Mouse (Mus musculus): Measurements from ENCODE around the gene Wwc2.
A peak's percentile ranks its signal among the peaks of the same experiment; 100 is the strongest.

Gene Wwc2

DNA sequence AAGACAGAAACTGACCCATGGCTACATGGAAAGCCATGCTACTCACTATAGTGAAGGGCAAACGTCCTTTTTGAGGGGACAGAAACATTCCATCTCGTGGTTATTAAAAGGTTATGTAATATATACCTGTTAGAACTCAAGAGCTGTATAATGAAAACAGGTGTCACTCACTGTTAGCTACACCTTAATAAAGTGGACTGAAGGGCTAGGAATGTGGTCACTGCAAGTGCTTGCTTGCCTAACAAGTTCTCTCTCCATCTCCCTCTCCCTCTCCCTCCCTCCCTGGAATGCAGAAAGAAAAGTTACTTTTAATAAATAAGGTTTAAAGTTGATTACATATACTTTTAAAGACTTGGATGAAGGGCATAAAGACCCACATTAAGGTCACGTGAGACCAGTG is 88.0 kb downstream of the Wwc2 start:
- DNase-seq (ENCODE audit: low spot score) = no peak

DNA sequence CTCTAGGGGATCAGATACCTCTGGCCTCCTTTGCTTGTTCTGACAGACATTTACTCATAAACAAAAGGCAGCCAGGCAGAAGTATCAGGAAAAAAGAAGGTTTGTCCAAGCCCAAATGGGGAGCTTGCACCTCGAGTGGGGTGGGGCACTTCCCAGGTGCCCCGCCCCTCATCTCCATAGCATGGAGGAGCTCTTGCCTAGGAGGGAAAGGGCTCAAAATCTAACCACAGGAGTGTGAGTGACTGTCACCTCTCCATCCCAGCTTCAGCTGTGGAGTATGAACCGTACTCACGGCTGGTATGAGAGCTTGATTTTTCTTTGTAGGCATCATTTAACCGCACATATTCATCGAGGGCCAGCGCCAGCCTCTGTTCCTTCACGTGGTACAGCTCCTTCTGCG is 90.4 kb downstream of the Wwc2 start:
- DNase-seq (ENCODE audit: low spot score) = no peak

- DNase-seq (ENCODE audit: low spot score) = no peak
These were observed 90.8 kb downstream of the Wwc2 start for GRCm38 (mm10) chr8:47899891-47900290.

- no peak for DNase-seq (ENCODE audit: low spot score)
These were observed 98.3 kb downstream of the Wwc2 start for GRCm38 (mm10) chr8:47892419-47892818.

- DNase-seq (ENCODE audit: low spot score) = no peak
These were observed 99.1 kb downstream of the Wwc2 start for GRCm38 (mm10) chr8:47891641-47892040.

DNA sequence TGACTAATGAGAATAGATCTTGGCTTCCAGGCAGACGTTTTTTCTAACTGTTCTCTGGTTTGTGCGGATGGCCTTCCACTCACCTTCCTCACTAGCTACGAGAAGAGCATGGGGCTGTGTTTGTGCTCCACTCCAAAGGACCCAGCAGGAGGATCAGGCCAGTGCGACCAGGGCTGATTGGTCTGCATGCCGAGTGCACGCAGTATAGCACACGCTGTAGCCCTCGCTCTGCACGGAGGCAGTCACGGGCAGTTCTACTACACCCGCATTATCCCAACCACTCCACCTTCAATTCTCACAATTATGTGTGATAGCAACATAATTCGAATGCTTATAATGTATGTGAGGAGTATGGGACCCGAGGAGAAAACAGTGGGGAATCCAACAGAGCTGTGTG is 99.9 kb downstream of the Wwc2 start:
- no peak for DNase-seq (ENCODE audit: low spot score)

DNA sequence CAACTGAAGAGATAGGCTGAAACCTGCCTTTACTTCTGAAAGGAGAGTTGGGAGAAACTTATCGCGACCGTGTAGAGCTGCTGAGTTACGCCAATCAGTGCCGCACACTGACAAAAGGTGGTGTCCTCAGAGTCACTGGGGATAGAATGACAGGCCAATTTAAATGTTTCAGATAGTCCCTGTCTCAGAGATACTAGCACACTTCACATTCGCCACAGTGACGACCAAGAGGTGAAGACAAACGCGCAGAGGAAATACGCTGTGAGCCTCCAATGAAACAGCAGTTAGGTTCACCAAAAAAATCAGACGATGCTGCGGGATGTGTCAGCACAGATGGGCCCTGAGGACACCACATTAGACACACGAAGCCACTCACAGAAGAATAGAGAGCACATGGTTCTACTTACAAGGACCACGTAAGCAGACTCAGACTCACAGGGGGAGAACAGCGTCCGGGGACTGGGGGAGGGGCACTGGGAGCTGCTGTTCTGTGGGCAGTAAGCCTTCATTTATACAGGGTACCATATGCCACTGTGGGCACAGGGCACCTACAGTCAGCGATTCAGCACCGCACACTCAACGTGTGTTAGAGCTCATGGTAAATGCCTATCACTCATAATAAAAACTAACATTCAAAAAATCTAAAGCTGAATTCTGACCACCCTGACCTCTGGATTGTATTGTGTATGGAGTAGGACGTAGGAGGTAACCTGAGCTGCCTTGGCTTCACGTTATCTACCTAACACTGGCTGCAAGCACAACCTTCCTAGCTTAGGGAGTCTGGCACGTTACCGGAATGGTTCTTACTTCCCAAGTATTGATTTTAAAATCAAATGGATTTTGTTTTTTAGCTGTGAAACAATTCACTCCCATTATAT is 100.5 kb downstream of the Wwc2 start:
- no peak for DNase-seq (ENCODE audit: low spot score)

GRCm38 (mm10) chr8:47888841-47889570 is 101.7 kb downstream of the Wwc2 start:
- DNase-seq (ENCODE audit: low spot score) = no peak

DNA sequence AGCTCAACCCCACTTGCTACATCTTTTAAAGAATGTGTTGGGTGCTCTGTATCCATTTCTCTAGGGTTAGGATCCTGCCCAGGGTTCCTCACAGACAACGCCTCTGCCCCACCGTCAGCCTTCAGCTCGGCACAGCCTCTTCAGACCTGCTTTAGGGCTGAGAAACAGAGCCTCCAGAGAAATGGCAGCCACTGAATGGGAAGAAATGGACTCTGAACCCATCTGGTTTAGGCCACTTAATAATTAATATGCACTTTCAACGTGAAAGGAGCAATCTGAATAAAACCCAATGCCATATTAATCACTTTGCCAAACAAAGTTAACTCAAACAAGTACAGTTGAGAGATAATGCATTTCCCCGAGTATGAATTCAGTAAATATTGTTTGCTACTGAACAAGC is 106.4 kb downstream of the Wwc2 start:
- DNase-seq (ENCODE audit: low spot score) = no peak

DNA sequence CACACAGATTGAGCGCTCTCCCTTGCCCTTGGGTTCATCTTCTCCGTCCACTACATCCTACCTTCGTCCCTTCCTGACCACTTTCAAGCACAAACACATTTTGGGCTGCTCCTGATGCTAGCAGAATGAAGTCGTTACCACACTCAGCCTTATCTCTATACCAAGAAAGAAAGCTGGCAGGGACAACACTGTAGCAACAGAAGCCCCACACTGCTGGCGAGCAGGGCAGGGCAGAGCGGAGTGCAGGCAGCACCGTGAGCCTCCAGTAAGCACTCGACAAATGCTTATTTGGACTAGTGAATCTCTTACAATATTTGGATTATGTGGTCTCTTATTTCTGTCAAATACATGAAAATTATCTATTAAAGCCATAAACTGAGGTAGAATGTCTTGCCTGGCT is 107.0 kb downstream of the Wwc2 start:
- no peak for DNase-seq (ENCODE audit: low spot score)

DNA sequence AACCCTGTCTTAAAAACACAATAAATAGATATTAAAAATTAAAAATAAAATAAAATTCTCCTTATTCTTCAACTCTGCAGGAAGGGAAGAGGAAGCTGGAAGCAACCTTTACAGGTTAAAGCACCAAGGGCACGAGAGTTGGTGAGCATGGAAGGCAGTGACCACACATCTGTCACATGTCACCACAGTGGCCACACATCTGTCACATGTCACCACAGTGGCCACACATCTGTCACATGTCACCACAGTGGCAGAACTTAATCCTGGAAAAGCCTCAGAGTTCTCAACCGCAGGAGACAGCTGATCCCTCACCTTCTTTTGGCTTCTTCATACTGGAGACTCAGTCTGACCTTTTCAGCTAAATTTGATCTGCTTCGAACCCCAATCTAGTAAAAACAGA is 112.2 kb downstream of the Wwc2 start:
- no peak for DNase-seq (ENCODE audit: low spot score)

GRCm38 (mm10) chr8:47875865-47876264 is 114.9 kb downstream of the Wwc2 start:
- no peak for DNase-seq (ENCODE audit: low spot score)

DNA sequence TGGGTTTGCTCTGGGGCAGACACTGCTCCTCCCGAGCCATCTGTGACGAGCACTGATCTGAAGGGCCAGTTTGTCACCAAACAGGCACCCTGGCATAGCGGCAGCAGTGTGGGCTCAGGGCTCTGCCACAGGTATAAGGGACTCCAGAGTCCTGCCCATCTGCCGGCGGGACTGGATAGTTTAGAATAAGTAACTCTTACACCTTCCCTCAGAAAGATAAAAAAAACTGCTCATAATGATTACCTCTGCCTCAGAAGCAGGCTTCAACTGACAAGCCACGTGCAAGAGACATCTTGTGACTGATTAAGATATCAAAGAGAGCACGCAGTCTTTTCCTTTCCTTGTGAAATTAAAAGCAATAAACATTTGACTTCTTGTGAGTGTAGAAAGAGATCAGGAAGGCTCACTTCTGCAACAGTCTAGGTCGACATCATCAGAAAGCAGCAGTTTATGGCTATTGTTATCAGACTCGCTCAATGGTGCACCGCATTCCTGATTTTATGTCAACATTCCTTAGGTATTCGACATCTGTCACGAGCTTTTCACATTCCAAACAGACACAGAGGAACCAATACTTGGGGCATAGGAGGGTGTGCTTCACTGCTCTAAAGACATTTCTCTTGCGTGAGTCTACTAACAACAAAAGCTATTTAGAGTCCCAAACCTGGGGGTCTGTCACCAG is 116.1 kb downstream of the Wwc2 start:
- DNase-seq (ENCODE audit: low spot score) = no peak

DNA sequence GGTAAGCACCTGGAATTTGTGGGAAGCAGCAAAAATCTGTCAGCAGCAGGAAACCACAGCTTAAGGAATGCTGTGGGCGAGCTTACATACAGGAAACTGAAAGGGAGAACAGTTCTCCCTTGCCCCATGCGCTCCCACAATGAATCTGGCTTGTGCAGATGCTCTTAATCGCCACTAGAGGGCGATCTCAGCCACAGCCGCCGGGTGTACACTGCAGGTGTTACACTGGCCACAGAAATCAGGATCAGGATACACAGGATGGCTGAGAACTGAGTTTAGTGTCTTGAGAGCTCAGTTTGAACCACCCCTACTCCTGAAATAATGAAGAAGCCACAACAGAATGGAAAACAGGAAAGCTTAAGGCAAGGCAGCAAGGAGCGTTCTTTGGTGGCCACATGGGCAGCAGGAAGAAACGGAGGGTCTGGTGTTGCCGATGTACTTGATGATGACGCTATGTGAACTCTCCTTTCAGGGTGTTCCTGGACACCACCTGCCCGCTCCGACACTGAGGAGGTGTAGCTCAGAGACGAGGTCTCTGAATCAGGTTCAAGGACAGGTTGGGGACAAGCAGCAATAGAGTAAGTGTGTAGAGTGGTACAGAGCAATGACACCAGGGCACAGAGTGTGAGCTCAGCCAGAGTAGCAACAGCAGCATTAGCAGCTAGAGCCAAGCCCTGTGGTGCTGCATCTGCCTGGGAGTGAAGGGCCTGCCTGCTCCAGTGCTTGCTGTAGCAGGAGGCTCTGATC is 118.2 kb downstream of the Wwc2 start:
- DNase-seq (ENCODE audit: low spot score) = no peak

DNA sequence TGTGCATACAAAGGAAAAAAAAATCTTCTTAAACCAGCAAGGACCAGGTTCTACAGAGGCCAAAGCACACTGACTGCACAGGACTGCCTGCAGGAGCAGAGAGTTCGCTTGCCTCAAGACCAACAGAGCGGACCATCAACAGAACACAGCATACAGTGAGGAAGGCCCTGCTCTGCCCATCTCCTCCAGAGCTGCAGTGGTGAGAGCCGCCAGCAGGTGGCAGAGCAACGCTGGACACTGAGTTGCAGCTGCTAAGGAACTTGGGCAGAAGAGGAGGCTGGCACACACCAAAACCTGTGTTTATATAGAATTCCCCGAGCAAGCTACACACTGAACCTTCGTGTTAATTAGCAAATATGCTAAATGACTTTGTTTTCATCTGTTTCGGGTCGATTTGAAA is 123.7 kb downstream of the Wwc2 start:
- peak; percentile 47 for DNase-seq (ENCODE audit: low spot score)

DNA sequence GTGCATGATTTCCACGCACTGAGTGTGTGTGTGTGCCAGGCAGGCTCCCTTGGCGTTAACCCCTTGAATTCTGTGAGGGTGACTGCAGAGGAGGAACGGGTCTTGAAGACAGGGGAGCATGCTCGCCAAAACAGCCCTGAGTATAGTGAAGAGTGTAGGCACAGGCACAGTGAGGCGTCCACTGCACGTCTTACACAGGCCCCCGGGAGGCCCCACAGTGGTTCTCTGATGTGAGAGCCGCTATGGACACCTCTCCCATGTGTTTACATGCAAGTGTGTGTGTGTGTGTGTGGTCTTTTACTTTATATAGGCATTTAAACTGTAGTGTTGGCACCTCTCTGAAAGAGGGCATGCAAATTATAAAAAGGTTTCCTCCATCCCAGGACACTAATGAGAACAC is 124.2 kb downstream of the Wwc2 start:
- DNase-seq (ENCODE audit: low spot score) = no peak

GRCm38 (mm10) chr8:47859259-47859658 is 131.5 kb downstream of the Wwc2 start:
- DNase-seq (ENCODE audit: low spot score) = no peak

DNA sequence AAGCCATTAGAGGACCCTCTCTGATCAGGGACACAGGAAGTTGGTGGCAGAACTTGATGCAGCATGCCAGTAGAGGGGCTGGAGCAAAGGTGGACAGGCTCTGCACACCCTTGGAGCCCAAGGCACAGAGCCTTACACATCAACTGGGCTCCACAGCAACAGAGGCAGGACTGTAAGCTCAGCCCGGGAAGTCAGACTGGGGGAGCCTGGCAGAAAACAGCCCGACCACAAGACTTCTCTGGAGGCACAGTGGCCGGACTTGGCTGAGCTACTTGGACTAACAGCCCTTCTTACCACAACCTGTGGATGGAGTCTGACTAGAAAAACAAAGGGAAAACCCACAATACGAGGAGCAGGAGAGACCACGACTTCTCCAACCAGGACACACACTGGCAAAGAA is 137.4 kb downstream of the Wwc2 start:
- no peak for DNase-seq (ENCODE audit: low spot score)

DNA sequence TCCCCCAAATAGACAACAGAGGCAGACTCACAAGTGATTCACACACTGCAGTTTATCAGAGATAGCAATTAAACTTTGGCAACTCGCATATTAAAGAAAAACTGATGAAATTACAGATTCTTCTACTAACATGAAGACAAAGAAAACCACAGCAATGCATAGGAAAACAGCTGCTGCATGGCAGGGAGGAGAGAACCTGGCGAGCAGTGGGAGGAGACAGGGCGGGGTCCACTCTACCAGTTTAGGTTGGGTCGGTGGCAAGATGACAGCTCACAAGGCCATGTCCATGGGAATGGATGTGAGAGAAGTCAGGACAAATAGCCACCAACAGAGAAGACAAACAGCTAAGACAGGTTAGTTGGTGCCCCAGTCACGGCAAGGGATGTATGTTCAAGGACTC is 138.0 kb downstream of the Wwc2 start:
- DNase-seq (ENCODE audit: low spot score) = no peak

DNA sequence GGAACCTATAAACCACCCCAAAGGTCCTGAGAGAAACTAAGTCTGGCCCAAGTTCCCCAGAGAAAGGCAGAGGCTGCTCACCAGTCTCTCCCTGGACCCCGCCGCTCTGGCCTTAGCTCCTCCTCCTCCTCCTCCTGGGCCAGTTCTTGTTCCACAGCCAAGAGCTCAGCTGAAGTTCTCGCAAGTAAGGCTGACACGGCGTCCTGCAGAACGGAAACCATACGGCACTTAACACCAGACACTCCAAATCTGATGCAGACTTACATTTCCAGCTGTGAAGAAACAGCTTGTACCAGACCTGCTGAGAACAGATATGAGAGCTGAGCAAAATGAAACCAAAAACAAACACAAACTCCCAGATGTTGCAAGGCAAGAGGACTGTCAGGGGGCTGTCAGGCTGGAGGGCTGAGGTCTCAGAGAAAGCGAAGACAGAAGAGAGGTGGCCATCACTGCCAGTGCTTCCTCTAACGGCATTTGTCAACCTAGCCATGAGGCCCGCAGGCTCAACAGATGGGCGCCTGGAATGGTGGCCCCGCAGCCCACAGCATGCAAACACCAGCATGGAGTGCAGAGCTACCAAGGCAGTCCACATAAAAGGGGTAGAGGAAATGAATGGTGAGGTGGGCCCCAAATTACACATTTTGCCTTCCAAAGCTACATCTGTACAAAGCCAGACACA is 138.8 kb downstream of the Wwc2 start:
- DNase-seq (ENCODE audit: low spot score) = no peak

DNA sequence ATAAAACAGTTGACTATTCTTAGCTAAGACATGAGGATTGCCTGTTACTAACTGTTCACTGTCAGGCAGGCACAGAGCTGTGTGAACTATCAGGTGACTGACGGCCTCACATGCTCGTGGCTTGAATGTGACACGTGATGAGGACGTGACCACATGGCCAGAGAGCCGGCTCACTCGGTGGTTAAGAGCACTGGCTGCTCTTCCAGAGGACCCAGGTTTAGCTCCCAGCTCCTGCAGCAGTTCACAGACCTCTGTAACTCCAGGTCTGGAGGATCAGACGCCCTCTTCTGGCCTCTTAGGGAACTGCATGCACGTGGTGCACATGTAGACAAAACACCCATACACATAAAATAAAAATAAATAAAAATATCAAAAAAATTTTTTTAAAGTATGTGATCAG is 140.9 kb downstream of the Wwc2 start:
- DNase-seq (ENCODE audit: low spot score) = no peak

GRCm38 (mm10) chr8:47847931-47848330 is 142.8 kb downstream of the Wwc2 start:
- no peak for DNase-seq (ENCODE audit: low spot score)
